8 mouse cellular contexts compared by ENCODE assay signal in the genomic region with DNA sequence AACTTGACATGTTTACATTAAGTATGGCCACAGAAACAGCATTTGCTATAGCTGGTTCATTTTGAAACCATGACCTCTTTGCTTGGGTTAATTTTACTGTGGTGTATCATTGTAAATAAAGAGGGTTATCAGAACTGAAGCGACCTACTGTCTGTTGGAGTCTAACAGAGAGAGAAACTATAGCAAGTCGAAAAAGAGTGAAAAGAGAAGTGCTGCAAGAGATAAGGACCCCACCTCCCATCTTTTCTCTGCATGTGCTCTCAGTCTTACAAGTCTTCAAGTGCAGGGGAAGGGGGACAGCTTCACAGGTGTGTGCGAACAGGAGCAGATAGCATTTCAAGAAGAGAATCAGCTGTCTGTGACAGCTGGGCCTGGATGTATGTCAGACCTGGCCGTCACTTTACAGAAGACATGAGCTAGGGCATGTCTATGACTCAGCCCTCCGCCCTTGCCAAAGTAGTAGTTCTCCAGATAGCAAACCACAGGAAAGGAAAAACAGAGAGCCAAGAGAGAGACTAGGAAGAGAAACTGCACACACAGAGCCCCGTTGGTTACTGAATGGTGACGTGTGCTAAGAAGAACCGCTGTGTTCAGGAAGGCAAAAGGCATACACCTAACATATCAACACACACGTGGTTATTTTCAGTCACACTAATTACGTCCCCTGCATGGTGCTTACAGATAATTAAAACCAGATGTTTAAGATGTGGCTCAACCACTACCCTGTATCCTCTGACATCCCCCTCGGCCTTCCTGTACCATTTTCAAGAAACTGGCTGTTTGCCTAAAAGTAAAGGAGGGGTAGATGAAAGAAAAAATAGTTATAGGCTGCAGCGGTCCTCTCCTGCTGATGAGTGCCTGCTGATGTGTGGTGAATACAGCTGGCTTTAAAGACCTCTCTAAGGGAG.
DNase-seq lines count a peak whose midpoint lies in the region; ATAC-seq and TF ChIP-seq lines count a peak whose summit lies in the region.

No protein-coding gene starts in this region.

- H3K9me3 ChIP-seq in stomach, embryonic 15.5 days, result no peaks in the 10 kb centered on the region

- WGBS in liver, adult 2 months, result 75% methylated on average over 12 of the region's 12 CpGs
- 43% methylated on average over 12 of the region's 12 CpGs for WGBS in stomach, embryonic 15.5 days

- intact Hi-C loops in gastrocnemius, adult 2 months (cut with DNase I), result no loop called here

- no peaks in the 10 kb centered on the region for H3K79me2 ChIP-seq in liver, adult 2 months (ENCODE audit: control insufficient read depth, insufficient read depth, low read length)

- peaks cover 2% of the 10 kb centered on the region for H3K4me1 ChIP-seq in liver, adult 2 months (ENCODE audit: control insufficient read depth, insufficient read depth, low read length)
- H3K4me1 ChIP-seq in stomach, embryonic 15.5 days, result peaks cover 10% of the 10 kb centered on the region; the same call in 1 of the 2 replicates

- H3K36me3 ChIP-seq in liver, adult 2 months (ENCODE audit: control insufficient read depth, insufficient read depth, low read length), result no peaks in the 10 kb centered on the region
- H3K36me3 ChIP-seq in stomach, embryonic 15.5 days, result no peaks in the 10 kb centered on the region

- H3K27me3 ChIP-seq in liver, adult 2 months (ENCODE audit: control insufficient read depth, insufficient read depth, low read length), result no peaks in the 10 kb centered on the region
- no peaks in the 10 kb centered on the region for H3K27me3 ChIP-seq in stomach, embryonic 15.5 days (replicated peaks)

- no peak for TF ChIP-seq CTCF in gastrocnemius, adult 2 months (IDR thresholded peaks at IDR 0.05)
- no peak for TF ChIP-seq CTCF in liver, adult 2 months (IDR thresholded peaks at IDR 0.05; ENCODE audit: low read depth, low read length)
- no peak for TF ChIP-seq CTCF in layer of hippocampus, adult 2 months (conservative IDR thresholded peaks at IDR 0.05)

- H3K4me2 ChIP-seq in stomach, embryonic 15.5 days, result no peak overlapping the region

- peak; percentile 58; the same call in 1 of the 2 replicates for ATAC-seq in stomach, embryonic 15.5 days (ENCODE audit: insufficient read depth, low FRiP score, low read depth)
- ATAC-seq in erythroblast, adult 5-6 weeks (replicated peaks; ENCODE audit: low FRiP score, poor library complexity, severe bottlenecking), result no peak

- DNase-seq in gastrocnemius, adult 2 months, result peak; percentile 57
- DNase-seq in gastrocnemius, postnatal 10 days, result no peak
- DNase-seq in adrenal gland, adult 2 months, result peak; percentile 58
- peak; percentile 70 to 80 for DNase-seq in heart, adult 18-20 months
- peak; percentile 16 for DNase-seq in liver, adult 2 months (ENCODE audit: extremely low read depth, low read depth, low spot score)
- no peak for DNase-seq in layer of hippocampus, adult 2 months (ENCODE audit: low spot score in 2 of 2)

- H3K4me3 ChIP-seq in gastrocnemius, adult 2 months, result peak overlapping the region; percentile 32
- H3K4me3 ChIP-seq in liver, adult 2 months (ENCODE audit: insufficient read depth, low read depth, low read length), result no peak overlapping the region
- no peak overlapping the region for H3K4me3 ChIP-seq in stomach, embryonic 15.5 days (replicated peaks)
- no peak overlapping the region for H3K4me3 ChIP-seq in layer of hippocampus, adult 2 months

- TF ChIP-seq POLR2A in liver, adult 2 months (IDR thresholded peaks at IDR 0.05; ENCODE audit: extremely low read depth, insufficient read depth, low read length), result no peak

- H3K9ac ChIP-seq in liver, adult 2 months (ENCODE audit: low read depth, low read length), result no peak overlapping the region
- H3K9ac ChIP-seq in stomach, embryonic 15.5 days, result no peak overlapping the region

- H3K27ac ChIP-seq in gastrocnemius, adult 2 months, result peak overlapping the region; percentile 61
- no peak overlapping the region for H3K27ac ChIP-seq in liver, adult 2 months (replicated peaks; ENCODE audit: insufficient read depth, low read depth, low read length)
- H3K27ac ChIP-seq in stomach, embryonic 15.5 days, result peak overlapping the region; percentile 58
- no peak overlapping the region for H3K27ac ChIP-seq in layer of hippocampus, adult 2 months

Comparison
In these comparisons a context has a peak if more than half of its experiments do, and no peak if none do; other contexts are left out.
1. DNase-seq: peak in gastrocnemius, adult 2 months (single experiment), adrenal gland, adult 2 months (single experiment), heart, adult 18-20 months (2 of 2) and liver, adult 2 months (single experiment); none in gastrocnemius, postnatal 10 days (single experiment) and layer of hippocampus, adult 2 months (0 of 2).
2. H3K27ac ChIP-seq: peak in gastrocnemius, adult 2 months (single experiment) and stomach, embryonic 15.5 days (single experiment); none in liver, adult 2 months (single experiment) and layer of hippocampus, adult 2 months (single experiment).